Mouse (Mus musculus) right cerebral cortex, postnatal 25 days (tissue): ENCODE measurements around the gene Rgl1.

Experiments
- DNase-seq: peaks from one replicate; pipeline ENCODE4 v3.0.0; 2022

Rgl1 gene

DNA sequence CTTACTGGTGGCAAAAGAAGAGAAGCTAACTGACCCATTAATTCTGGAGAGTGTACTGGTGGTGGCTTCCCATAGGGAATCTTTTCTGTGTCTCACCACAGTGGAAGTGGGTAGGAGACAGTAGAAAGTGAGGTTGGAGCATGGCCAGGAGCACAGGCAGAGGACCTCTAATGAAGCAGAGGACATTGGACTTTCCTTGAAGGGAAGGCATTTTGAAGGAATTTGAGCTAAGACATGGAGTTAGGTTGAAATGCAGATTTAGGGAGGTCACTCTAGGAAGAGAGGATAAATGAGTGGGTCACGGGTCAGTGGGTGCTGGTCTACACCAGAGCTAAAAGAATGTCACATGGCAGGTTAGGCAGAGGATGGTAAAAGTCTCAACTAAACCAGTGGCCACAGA is 275.3 kb downstream of the Rgl1 start:
- no peak for DNase-seq

GRCm38 (mm10) chr1:152476126-152476525 is 290.0 kb downstream of the Rgl1 start:
- DNase-seq = no peak

- DNase-seq = no peak
Observed at GRCm38 (mm10) chr1:152468443-152468842, 297.7 kb downstream of the Rgl1 start.
